Mouse (Mus musculus): ENCODE measurements at regions not wholly inside any gene's neighbourhood (a gene's known extent, or its start where the extent isn't known, plus 50 kb on each side); places are given as distances from the start of the nearest gene placed in this dataset.

GRCm38 (mm10) chr8:90636770-90637169 lies 180.4 kb downstream of the Gm19935 start:
- no peak for TF ChIP-seq EP300 (IDR thresholded peaks at IDR 0.05; ENCODE audit: low read depth)
- TF ChIP-seq CTCF (IDR thresholded peaks at IDR 0.05; ENCODE audit: low read depth), result no peak

Measured in liver, embryonic 14.5 days (tissue).